Mouse (Mus musculus): ENCODE measurements around the gene Med12l. TPM values are rescaled to one million over a fixed set of nuclear protein-coding genes. Genes with fewer than 3 reads are reported as not detected.

Gene Med12l
- polyA plus RNA-seq, 1 experiment from 2014 or later, result 3.6 TPM

GRCm38 (mm10) chr3:59260745-59261144, 255.1 kb downstream of the Med12l start:
- no peak overlapping the region for H3K9ac ChIP-seq (ENCODE audit: low read depth, low read length)
- H3K36me3 ChIP-seq (ENCODE audit: control insufficient read depth, insufficient read depth, low read length), result no peaks in the 10 kb centered on the region
- H3K4me1 ChIP-seq (replicated peaks; ENCODE audit: control insufficient read depth, insufficient read depth, low read length), result no peaks in the 10 kb centered on the region
- H3K9me3 ChIP-seq (ENCODE audit: control insufficient read depth, low read length), result no peaks in the 10 kb centered on the region
- H3K27me3 ChIP-seq (replicated peaks; ENCODE audit: control insufficient read depth, insufficient read depth, low read length), result no peaks in the 10 kb centered on the region
- DNase-seq (ENCODE audit: low spot score) (no peak), ATAC-seq (replicated peaks; ENCODE audit: low FRiP score) (no peak)
- 58% methylated on average over 5 of the region's 5 CpGs for WGBS
- no peak overlapping the region for H3K4me3 ChIP-seq (ENCODE audit: low read depth, low read length)
- no peak overlapping the region for H3K27ac ChIP-seq (ENCODE audit: low read depth, low read length)
- H3K4me2 ChIP-seq, result no peak overlapping the region

- H3K36me3 ChIP-seq (ENCODE audit: control insufficient read depth, insufficient read depth, low read length), result no peaks in the 10 kb centered on the region
- H3K4me1 ChIP-seq (replicated peaks; ENCODE audit: control insufficient read depth, insufficient read depth, low read length), result no peaks in the 10 kb centered on the region
- no peak overlapping the region for H3K9ac ChIP-seq (ENCODE audit: low read depth, low read length)
- no peak overlapping the region for H3K27ac ChIP-seq (ENCODE audit: low read depth, low read length)
- no peak overlapping the region for H3K4me2 ChIP-seq
- no peaks in the 10 kb centered on the region for H3K9me3 ChIP-seq (ENCODE audit: control insufficient read depth, low read length)
- no peaks in the 10 kb centered on the region for H3K27me3 ChIP-seq (replicated peaks; ENCODE audit: control insufficient read depth, insufficient read depth, low read length)
- ATAC-seq (replicated peaks; ENCODE audit: low FRiP score) (no peak), DNase-seq (ENCODE audit: low spot score) (no peak)
- 84% methylated on average over 9 of the region's 9 CpGs for WGBS
- H3K4me3 ChIP-seq (ENCODE audit: low read depth, low read length), result no peak overlapping the region
Measured at GRCm38 (mm10) chr3:59261709-59262472, 256.3 kb downstream of the Med12l start.

GRCm38 (mm10) chr3:59262704-59263103, 257.1 kb downstream of the Med12l start, which contains the start of gene P2ry12:
P2ry12 (minus strand) TSS chr3:59262871.
- no peak for ATAC-seq (replicated peaks; ENCODE audit: low FRiP score)
- no peaks in the 10 kb centered on the region for H3K4me1 ChIP-seq (replicated peaks; ENCODE audit: control insufficient read depth, insufficient read depth, low read length)
- H3K9me3 ChIP-seq (ENCODE audit: control insufficient read depth, low read length), result no peaks in the 10 kb centered on the region
- H3K27ac ChIP-seq (ENCODE audit: low read depth, low read length), result no peak within 1 kb of the TSS
- H3K27me3 ChIP-seq (replicated peaks; ENCODE audit: control insufficient read depth, insufficient read depth, low read length), result no peaks in the 10 kb centered on the region
- 78% methylated on average over 7 of the region's 7 CpGs for WGBS
- no peak within 1 kb of the TSS for H3K4me3 ChIP-seq (ENCODE audit: low read depth, low read length)
- H3K9ac ChIP-seq (ENCODE audit: low read depth, low read length), result no peak within 1 kb of the TSS
- no peak within 1 kb of the TSS for H3K4me2 ChIP-seq
- H3K36me3 ChIP-seq (ENCODE audit: control insufficient read depth, insufficient read depth, low read length), result no peaks in the 10 kb centered on the region
- DNase-seq (ENCODE audit: low spot score), result no peak

- Histone ChIP-seq H3K4me2 (no peak overlapping the region), H3K36me3 (ENCODE audit: control insufficient read depth, insufficient read depth, low read length) (no peaks in the 10 kb centered on the region), H3K27me3 (replicated peaks; ENCODE audit: control insufficient read depth, insufficient read depth, low read length) (no peaks in the 10 kb centered on the region), H3K9me3 (ENCODE audit: control insufficient read depth, low read length) (no peaks in the 10 kb centered on the region), H3K9ac (ENCODE audit: low read depth, low read length) (no peak overlapping the region), H3K27ac (ENCODE audit: low read depth, low read length) (no peak overlapping the region), H3K4me3 (ENCODE audit: low read depth, low read length) (no peak overlapping the region), H3K4me1 (replicated peaks; ENCODE audit: control insufficient read depth, insufficient read depth, low read length) (no peaks in the 10 kb centered on the region)
- no peak for DNase-seq (ENCODE audit: low spot score)
- 91% methylated on average over 2 of the region's 2 CpGs for WGBS
- ATAC-seq (replicated peaks; ENCODE audit: low FRiP score), result no peak
Measured at GRCm38 (mm10) chr3:59263417-59263816, 257.8 kb downstream of the Med12l start.

GRCm38 (mm10) chr3:59263988-59264387, 258.4 kb downstream of the Med12l start:
- WGBS, result 57% methylated on average over 3 of the region's 3 CpGs
- DNase-seq (ENCODE audit: low spot score), result no peak
- no peaks in the 10 kb centered on the region for H3K9me3 ChIP-seq (ENCODE audit: control insufficient read depth, low read length)
- H3K4me3 ChIP-seq (ENCODE audit: low read depth, low read length), result no peak overlapping the region
- no peak overlapping the region for H3K4me2 ChIP-seq
- H3K36me3 ChIP-seq (ENCODE audit: control insufficient read depth, insufficient read depth, low read length), result no peaks in the 10 kb centered on the region
- H3K27ac ChIP-seq (ENCODE audit: low read depth, low read length), result no peak overlapping the region
- no peak overlapping the region for H3K9ac ChIP-seq (ENCODE audit: low read depth, low read length)
- H3K4me1 ChIP-seq (replicated peaks; ENCODE audit: control insufficient read depth, insufficient read depth, low read length), result no peaks in the 10 kb centered on the region
- H3K27me3 ChIP-seq (replicated peaks; ENCODE audit: control insufficient read depth, insufficient read depth, low read length), result no peaks in the 10 kb centered on the region
- ATAC-seq (replicated peaks; ENCODE audit: low FRiP score), result no peak

- Histone ChIP-seq H3K27ac (ENCODE audit: low read depth, low read length) (no peak overlapping the region), H3K4me1 (replicated peaks; ENCODE audit: control insufficient read depth, insufficient read depth, low read length) (no peaks in the 10 kb centered on the region), H3K27me3 (replicated peaks; ENCODE audit: control insufficient read depth, insufficient read depth, low read length) (no peaks in the 10 kb centered on the region), H3K4me2 (no peak overlapping the region), H3K36me3 (ENCODE audit: control insufficient read depth, insufficient read depth, low read length) (no peaks in the 10 kb centered on the region), H3K4me3 (ENCODE audit: low read depth, low read length) (no peak overlapping the region), H3K9me3 (ENCODE audit: control insufficient read depth, low read length) (no peaks in the 10 kb centered on the region), H3K9ac (ENCODE audit: low read depth, low read length) (no peak overlapping the region)
- 93% methylated on average over 6 of the region's 6 CpGs for WGBS
- DNase-seq (ENCODE audit: low spot score) (no peak), ATAC-seq (replicated peaks; ENCODE audit: low FRiP score) (no peak)
Measured at GRCm38 (mm10) chr3:59270811-59271210, 265.2 kb downstream of the Med12l start.

GRCm38 (mm10) chr3:59277502-59278253, 272.1 kb downstream of the Med12l start:
- no peak overlapping the region for H3K9ac ChIP-seq (ENCODE audit: low read depth, low read length)
- 71% methylated on average over 3 of the region's 3 CpGs for WGBS
- no peak for DNase-seq (ENCODE audit: low spot score)

GRCm38 (mm10) chr3:59278254-59278533, 272.6 kb downstream of the Med12l start:
- Histone ChIP-seq H3K36me3 (ENCODE audit: control insufficient read depth, insufficient read depth, low read length) (no peaks in the 10 kb centered on the region), H3K27ac (ENCODE audit: low read depth, low read length) (no peak overlapping the region), H3K9ac (ENCODE audit: low read depth, low read length) (no peak overlapping the region), H3K4me2 (no peak overlapping the region), H3K4me1 (replicated peaks; ENCODE audit: control insufficient read depth, insufficient read depth, low read length) (no peaks in the 10 kb centered on the region), H3K9me3 (ENCODE audit: control insufficient read depth, low read length) (no peaks in the 10 kb centered on the region), H3K4me3 (ENCODE audit: low read depth, low read length) (no peak overlapping the region), H3K27me3 (replicated peaks; ENCODE audit: control insufficient read depth, insufficient read depth, low read length) (no peaks in the 10 kb centered on the region)
- ATAC-seq (replicated peaks; ENCODE audit: low FRiP score), result no peak
- DNase-seq (ENCODE audit: low spot score), result no peak
- 92% methylated on average over 3 of the region's 3 CpGs for whole genome bisulfite sequencing

More at GRCm38 (mm10) chr3:59277502-59278253, 272.1 kb downstream of the Med12l start:
- no peaks in the 10 kb centered on the region for H3K27me3 ChIP-seq (replicated peaks; ENCODE audit: control insufficient read depth, insufficient read depth, low read length)
- no peak overlapping the region for H3K4me2 ChIP-seq
- no peak for ATAC-seq (replicated peaks; ENCODE audit: low FRiP score)
- H3K36me3 ChIP-seq (ENCODE audit: control insufficient read depth, insufficient read depth, low read length), result no peaks in the 10 kb centered on the region
- no peak overlapping the region for H3K27ac ChIP-seq (ENCODE audit: low read depth, low read length)
- H3K4me3 ChIP-seq (ENCODE audit: low read depth, low read length), result no peak overlapping the region
- no peaks in the 10 kb centered on the region for H3K9me3 ChIP-seq (ENCODE audit: control insufficient read depth, low read length)
- H3K4me1 ChIP-seq (replicated peaks; ENCODE audit: control insufficient read depth, insufficient read depth, low read length), result no peaks in the 10 kb centered on the region

GRCm38 (mm10) chr3:59278620-59279019, 273.0 kb downstream of the Med12l start:
- Histone ChIP-seq H3K4me1 (replicated peaks; ENCODE audit: control insufficient read depth, insufficient read depth, low read length) (no peaks in the 10 kb centered on the region), H3K9ac (ENCODE audit: low read depth, low read length) (no peak overlapping the region), H3K27ac (ENCODE audit: low read depth, low read length) (no peak overlapping the region), H3K4me3 (ENCODE audit: low read depth, low read length) (no peak overlapping the region), H3K36me3 (ENCODE audit: control insufficient read depth, insufficient read depth, low read length) (no peaks in the 10 kb centered on the region), H3K9me3 (ENCODE audit: control insufficient read depth, low read length) (no peaks in the 10 kb centered on the region), H3K4me2 (no peak overlapping the region), H3K27me3 (replicated peaks; ENCODE audit: control insufficient read depth, insufficient read depth, low read length) (no peaks in the 10 kb centered on the region)
- no peak for ATAC-seq (replicated peaks; ENCODE audit: low FRiP score)
- no peak for DNase-seq (ENCODE audit: low spot score)

Measured in liver, embryonic 11.5 days (tissue).